Mouse (Mus musculus) bone marrow macrophage, adult 2 months (primary cell): ENCODE measurements around the gene Tom1.

ENCODE experiments used
- CTCF ChIP-seq: IDR thresholded peaks from 2 replicates; pipeline ENCODE4 v1.5.1; 2012; ENCODE audit warnings: low read depth, mild to moderate bottlenecking, low read length, moderate library complexity
- POLR2A ChIP-seq: IDR thresholded peaks from 2 replicates; pipeline ENCODE4 v1.6.1; 2012; ENCODE audit warnings: mild to moderate bottlenecking, low read depth, low read length, borderline replicate concordance

DNA sequence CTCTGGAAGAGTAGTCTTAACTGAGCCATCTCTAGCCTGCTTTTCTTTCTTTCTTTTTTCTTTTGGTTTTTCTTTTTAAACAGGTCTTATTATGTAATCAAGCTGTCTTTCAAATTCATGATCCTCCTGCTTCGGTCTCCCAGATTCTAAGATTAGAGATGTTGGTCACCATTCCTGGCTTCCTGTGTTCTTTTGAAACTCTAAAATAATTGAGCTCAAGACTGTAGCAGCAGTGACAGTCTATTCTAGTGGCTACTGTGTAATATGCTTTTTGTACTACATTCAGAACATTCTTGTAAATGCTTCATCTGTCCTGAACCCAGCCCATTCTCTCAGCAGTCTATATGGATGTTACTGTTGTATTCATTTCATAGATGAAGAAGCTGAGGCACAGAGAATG is 85.0 kb downstream of the Tom1 start:
- TF ChIP-seq CTCF, result no peak
- TF ChIP-seq POLR2A, result no peak
